Mouse (Mus musculus) stomach, postnatal 0 days (tissue): ENCODE measurements at regions not wholly inside any gene's neighbourhood (a gene's known extent, or its start where the extent isn't known, plus 50 kb on each side); places are given as distances from the start of the nearest gene placed in this dataset.

Experiments used
- CTCF ChIP-seq: IDR thresholded peaks from 2 replicates; pipeline ENCODE4 v1.5.1; 2016; ENCODE audit warnings: antibody characterized with exemption, low read depth, mild to moderate bottlenecking, moderate library complexity
- EP300 ChIP-seq: optimal IDR thresholded peaks from 2 replicates; pipeline ENCODE3; 2016; ENCODE audit warnings: antibody characterized with exemption

GRCm38 (mm10) chr11:19221442-19221841 lies 202.7 kb upstream of the Meis1 start:
- TF ChIP-seq CTCF: no peak
- TF ChIP-seq EP300: no peak
